Mouse (Mus musculus) midbrain, postnatal 0 days (tissue): ENCODE measurements at regions not wholly inside any gene's neighbourhood (a gene's known extent, or its start where the extent isn't known, plus 50 kb on each side); places are given as distances from the start of the nearest gene placed in this dataset.

ENCODE experiments used
- ATAC-seq: fragments of 200-750 bp; cut with Nextera tagmentation; 2 replicates; pipeline ENCODE4 v1.8.0; 2017; ENCODE audit warnings: moderate number of reproducible peaks, mild to moderate bottlenecking, moderate TSS enrichment, moderate library complexity; ENCODE audit not compliant: low FRiP score
- DNase-seq: peaks from one replicate; pipeline ENCODE4 v3.0.0-alpha.2; 2015; ENCODE audit warnings: low spot score
- H3K27ac ChIP-seq: fragments of 300-500 bp; sonication (generic); 2 replicates; pipeline ENCODE4 v1.5.1; 2014; ENCODE audit warnings: low read depth, mild to moderate bottlenecking, low read length, mixed read lengths
- H3K27me3 ChIP-seq: fragments of 300-500 bp; sonication (generic); 2 replicates; pipeline ENCODE4 v1.6.1; 2014; ENCODE audit warnings: low read length, control low read depth, mixed read lengths; ENCODE audit not compliant: insufficient read depth
- H3K36me3 ChIP-seq: fragments of 300-500 bp; sonication (generic); 2 replicates; pipeline ENCODE4 v1.6.1; 2014; ENCODE audit warnings: low read length, control low read depth, mixed read lengths; ENCODE audit not compliant: insufficient read depth
- H3K4me1 ChIP-seq: fragments of 300-500 bp; sonication (generic); 2 replicates; pipeline ENCODE4 v1.6.1; 2014; ENCODE audit warnings: mild to moderate bottlenecking, control low read depth, antibody characterized with exemption, low read length, mixed read lengths; ENCODE audit not compliant: insufficient read depth
- H3K4me2 ChIP-seq: fragments of 300-500 bp; sonication (generic); 2 replicates; pipeline ENCODE4 v1.6.1; 2014; ENCODE audit warnings: low read depth, mild to moderate bottlenecking, low read length, mixed read lengths; ENCODE audit not compliant: poor library complexity, severe bottlenecking
- H3K4me3 ChIP-seq: fragments of 300-500 bp; sonication (generic); 2 replicates; pipeline ENCODE4 v1.5.1; 2014; ENCODE audit warnings: low read depth, mild to moderate bottlenecking, low read length, moderate library complexity
- H3K9ac ChIP-seq: fragments of 300-500 bp; sonication (generic); replicated peaks from 2 replicates; pipeline ENCODE4 v1.6.1; 2014; ENCODE audit warnings: mild to moderate bottlenecking, low read length, moderate library complexity, mixed read lengths; ENCODE audit not compliant: poor library complexity, severe bottlenecking
- H3K9me3 ChIP-seq: fragments of 300-500 bp; sonication (generic); 2 replicates; pipeline ENCODE4 v1.6.1; 2016; ENCODE audit warnings: low read length, control low read depth
- CTCF ChIP-seq: IDR thresholded peaks from 2 replicates; pipeline ENCODE4 v1.5.1; 2016; ENCODE audit warnings: antibody characterized with exemption, mild to moderate bottlenecking
- WGBS: fragments of 180-500 bp; shearing (Covaris S2); extraction: QIAGEN DNeasy Blood & Tissue Kit; methylation state at CpG from one replicate; pipeline ENCODE4 v1.1.7; 2014; 5-methylcytosine and 5-hydroxymethylcytosine counted together

DNA sequence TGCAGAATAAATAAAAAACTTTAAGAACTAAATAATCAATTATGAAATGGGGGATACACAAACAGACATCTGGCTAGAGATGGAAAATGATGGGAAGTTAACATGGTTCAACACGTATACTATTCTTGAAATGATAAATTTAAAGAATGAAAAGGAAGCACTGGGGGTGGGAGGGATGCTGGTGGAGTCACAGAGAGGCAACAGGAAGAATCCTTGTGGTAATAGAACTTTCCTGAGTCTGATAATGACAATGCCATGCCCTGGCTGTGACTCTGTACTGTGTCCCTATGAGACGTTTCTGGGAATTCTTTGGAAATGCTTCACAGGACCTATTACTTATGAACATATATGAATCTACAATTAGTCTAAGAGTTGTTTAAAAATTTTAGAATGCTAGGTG is 64.8 kb upstream of the Sstr4 start:
- no peak for TF ChIP-seq CTCF

GRCm38 (mm10) chr2:148334555-148334954 is 60.6 kb upstream of the Sstr4 start:
- Histone ChIP-seq H3K4me3 (no peak overlapping the region), H3K9me3 (no peaks in the 10 kb centered on the region), H3K27ac (no peak overlapping the region), H3K36me3 (no peaks in the 10 kb centered on the region), H3K9ac (no peak overlapping the region), H3K27me3 (no peaks in the 10 kb centered on the region), H3K4me2 (no peak overlapping the region), H3K4me1 (no peaks in the 10 kb centered on the region)
- DNase-seq (no peak), ATAC-seq (no peak)
- no peak for TF ChIP-seq CTCF
- WGBS: 98% methylated on average over 1 of the region's 1 CpGs

More for the DNA sequence above, 64.8 kb upstream of the Sstr4 start:
- WGBS: 87% methylated on average over 2 of the region's 2 CpGs
- Histone ChIP-seq H3K9me3 (no peaks in the 10 kb centered on the region), H3K4me1 (no peaks in the 10 kb centered on the region), H3K4me3 (no peak overlapping the region), H3K27me3 (no peaks in the 10 kb centered on the region), H3K27ac (no peak overlapping the region), H3K4me2 (no peak overlapping the region), H3K36me3 (no peaks in the 10 kb centered on the region), H3K9ac (no peak overlapping the region)
- DNase-seq (no peak), ATAC-seq (no peak)

DNA sequence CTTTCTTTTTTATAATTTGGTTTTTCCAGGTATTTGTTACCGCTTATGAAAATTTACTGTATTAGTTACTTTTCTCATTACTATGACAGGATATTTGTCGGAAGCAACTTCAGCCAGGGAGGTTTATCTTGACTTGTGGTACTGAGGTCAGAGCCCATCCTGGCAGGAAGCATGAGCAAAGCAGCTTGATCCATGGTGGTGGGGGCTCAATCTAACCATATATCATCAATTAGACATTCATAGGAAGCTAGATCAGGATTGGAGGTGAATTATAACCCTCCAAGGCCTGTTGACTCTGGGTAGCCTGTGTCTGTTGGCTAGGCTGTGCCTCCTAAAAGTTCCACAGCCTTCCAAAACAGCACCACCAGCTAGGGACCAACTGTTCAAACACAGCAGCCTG is 58.5 kb upstream of the Sstr4 start:
- Histone ChIP-seq H3K27ac (no peak overlapping the region), H3K4me3 (no peak overlapping the region), H3K36me3 (no peaks in the 10 kb centered on the region), H3K4me2 (no peak overlapping the region), H3K9me3 (no peaks in the 10 kb centered on the region), H3K9ac (no peak overlapping the region), H3K4me1 (no peaks in the 10 kb centered on the region), H3K27me3 (no peaks in the 10 kb centered on the region)
- ATAC-seq (no peak), DNase-seq (no peak)
- WGBS: 95% methylated on average over 2 of the region's 2 CpGs
- no peak for TF ChIP-seq CTCF

GRCm38 (mm10) chr2:148338308-148338768 is 56.8 kb upstream of the Sstr4 start:
- 24% methylated on average over 6 of the region's 6 CpGs for WGBS
- H3K4me2 ChIP-seq: no peak overlapping the region
- DNase-seq: no peak

DNA sequence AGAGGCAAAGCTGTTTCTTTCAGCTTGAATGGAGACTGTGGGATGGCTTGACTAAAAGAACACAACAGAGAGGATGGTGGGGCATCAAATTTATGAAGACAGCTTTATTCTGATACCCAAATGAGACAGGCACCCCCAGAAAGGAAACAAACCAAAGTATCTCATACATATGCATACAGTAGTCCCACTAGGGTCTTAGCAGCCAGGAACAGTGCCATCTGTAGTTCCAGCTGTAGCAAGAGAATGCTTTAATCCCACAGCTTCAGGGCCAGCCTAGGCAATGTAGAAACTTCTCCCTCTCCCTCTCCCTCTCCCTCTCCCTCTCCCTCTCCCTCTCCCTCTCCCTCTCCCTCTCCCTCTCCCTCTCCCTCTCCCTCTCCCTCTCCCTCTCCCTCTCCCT is 56.2 kb upstream of the Sstr4 start:
- Histone ChIP-seq H3K9me3 (no peaks in the 10 kb centered on the region), H3K27ac (no peak overlapping the region), H3K4me3 (no peak overlapping the region), H3K4me2 (no peak overlapping the region), H3K36me3 (no peaks in the 10 kb centered on the region), H3K27me3 (no peaks in the 10 kb centered on the region), H3K9ac (no peak overlapping the region), H3K4me1 (no peaks in the 10 kb centered on the region)
- ATAC-seq (no peak), DNase-seq (no peak)
- TF ChIP-seq CTCF: no peak

More at GRCm38 (mm10) chr2:148338308-148338768, 56.8 kb upstream of the Sstr4 start:
- H3K9ac ChIP-seq: no peak overlapping the region
- H3K9me3 ChIP-seq: no peaks in the 10 kb centered on the region
- no peak for TF ChIP-seq CTCF
- no peak overlapping the region for H3K27ac ChIP-seq
- no peaks in the 10 kb centered on the region for H3K27me3 ChIP-seq
- ATAC-seq: no peak
- H3K4me1 ChIP-seq: no peaks in the 10 kb centered on the region
- H3K36me3 ChIP-seq: no peaks in the 10 kb centered on the region
- H3K4me3 ChIP-seq: no peak overlapping the region

DNA sequence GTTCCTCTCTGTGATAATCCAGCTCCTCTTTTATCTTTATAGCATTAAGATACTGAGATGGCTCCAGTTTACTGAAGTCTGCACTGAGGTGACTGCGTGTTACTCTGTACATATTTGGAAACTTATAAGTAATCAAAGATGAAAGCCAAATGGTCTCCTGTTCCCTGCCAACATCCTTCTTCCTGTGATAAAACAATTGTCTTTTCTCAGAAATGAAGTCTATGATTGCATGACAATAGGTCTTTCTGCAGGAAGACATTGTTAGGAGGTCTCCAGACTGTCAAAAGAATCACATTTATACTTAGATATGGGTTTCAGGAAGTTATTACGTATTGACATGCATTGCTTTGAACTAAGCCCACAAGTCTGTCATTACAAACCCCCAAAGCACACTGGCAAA is 51.0 kb upstream of the Sstr4 start:
- no peaks in the 10 kb centered on the region for H3K4me1 ChIP-seq
- H3K9ac ChIP-seq: no peak overlapping the region
- 84% methylated on average over 2 of the region's 2 CpGs for WGBS
- no peaks in the 10 kb centered on the region for H3K36me3 ChIP-seq
- ATAC-seq: no peak
- no peaks in the 10 kb centered on the region for H3K27me3 ChIP-seq
- H3K9me3 ChIP-seq: no peaks in the 10 kb centered on the region
- no peak overlapping the region for H3K4me2 ChIP-seq
- no peak overlapping the region for H3K4me3 ChIP-seq
- no peak for DNase-seq
- TF ChIP-seq CTCF: no peak
- H3K27ac ChIP-seq: no peak overlapping the region
